Mouse (Mus musculus) erythroblast, embryonic 14.5 days (primary cell): ENCODE data around the gene Tulp2. TPM values are rescaled to one million over a fixed set of nuclear protein-coding genes. Genes with fewer than 3 reads are reported as not detected.
A peak's percentile ranks its signal among the peaks of the same experiment; 100 is the strongest.
"Not testable (repeated sequence)": the region's sequence is repeated elsewhere in the genome, so short reads cannot be mapped to it uniquely, and the experiment has no call there.

ENCODE experiments used
- H3K27me3 ChIP-seq: 2 replicates; pipeline ENCODE4 v1.6.1; 2012; ENCODE audit warnings: inconsistent platforms; ENCODE audit not compliant: control insufficient read depth
- H3K36me3 ChIP-seq: 2 replicates; pipeline ENCODE4 v1.6.1; 2012; ENCODE audit warnings: mild to moderate bottlenecking, inconsistent platforms; ENCODE audit not compliant: control insufficient read depth
- H3K4me1 ChIP-seq: 2 replicates; pipeline ENCODE4 v1.6.1; 2012; ENCODE audit warnings: inconsistent platforms; ENCODE audit not compliant: control insufficient read depth
- H3K4me3 ChIP-seq: replicated peaks from 2 replicates; pipeline ENCODE3; 2012; ENCODE audit warnings: moderate library complexity, mild to moderate bottlenecking, inconsistent platforms
- H3K9me3 ChIP-seq: 2 replicates; pipeline ENCODE4 v1.6.1; 2012; ENCODE audit warnings: low read length, inconsistent platforms, mixed read lengths; ENCODE audit not compliant: control insufficient read depth
- GATA1 ChIP-seq: IDR thresholded peaks from 2 replicates; pipeline ENCODE4 v1.6.1; 2012; ENCODE audit warnings: low read length, inconsistent platforms, mixed read lengths
- TAL1 ChIP-seq: IDR thresholded peaks from 3 replicates; pipeline ENCODE4 v1.6.1; 2012; ENCODE audit warnings: low read length, inconsistent platforms, mixed read lengths
- polyA plus RNA-seq: library from polyadenylated mRNA; stranded (reverse); fragments of >175 nt; gene quantifications from 2 replicates; pipeline ENCODE4 v1.2.3, GENCODE M21; 2012

Tulp2 gene
- polyA plus RNA-seq, 1 experiment, result 0.08 TPM

DNA sequence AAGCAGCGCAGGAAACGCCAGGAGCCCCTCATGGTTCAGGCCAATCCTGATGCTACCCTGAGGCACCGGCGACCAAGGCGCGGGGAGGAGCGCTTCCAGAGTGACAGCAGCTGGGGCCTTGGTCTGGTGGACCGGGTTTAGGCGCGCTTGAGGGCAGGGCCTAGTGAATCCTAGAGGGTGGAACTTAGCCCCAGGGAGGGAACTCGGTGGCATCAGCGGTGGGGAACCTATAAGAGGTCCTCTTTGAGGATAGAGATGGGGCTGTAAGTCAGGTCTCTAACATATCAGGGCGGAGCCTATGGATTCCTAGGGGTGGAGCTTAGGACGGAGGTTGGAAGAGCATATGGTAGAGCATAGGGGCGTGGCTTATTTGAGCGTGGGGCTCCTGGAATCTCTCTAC is 33.8 kb downstream of the Tulp2 start:
- Histone ChIP-seq H3K4me1 (peaks cover 66% of the 10 kb centered on the region), H3K27me3 (no peaks in the 10 kb centered on the region), H3K4me3 (peak overlapping the region; percentile 60), H3K9me3 (no peaks in the 10 kb centered on the region), H3K36me3 (peaks cover 17% of the 10 kb centered on the region)
- no peak for TF ChIP-seq TAL1
- no peak for TF ChIP-seq GATA1

GRCm38 (mm10) chr7:45516846-45517245 is 35.2 kb downstream of the Tulp2 start:
- Histone ChIP-seq H3K4me1 (peaks cover 75% of the 10 kb centered on the region), H3K36me3 (peaks cover 31% of the 10 kb centered on the region)
- not testable (repeated sequence) for H3K27me3 ChIP-seq, H3K4me3 ChIP-seq, H3K9me3 ChIP-seq

DNA sequence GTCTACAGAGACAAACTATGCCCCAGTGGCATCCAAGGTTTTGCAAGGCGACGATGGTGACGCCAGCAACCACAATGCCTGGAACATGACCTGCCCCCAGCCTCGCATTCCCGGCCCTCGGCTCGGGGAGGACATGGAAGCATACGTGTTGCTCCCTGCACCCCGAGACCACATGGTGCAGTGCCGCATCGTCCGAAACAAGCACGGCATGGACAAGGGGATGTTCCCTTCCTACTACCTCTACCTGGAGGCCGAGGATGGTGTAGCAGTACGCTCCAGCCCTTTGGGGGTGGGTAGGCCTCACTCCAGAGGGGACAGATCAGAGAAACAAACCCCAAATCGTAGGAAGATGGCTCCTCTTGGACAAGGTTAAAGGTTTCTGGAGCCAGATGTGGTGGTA is 36.9 kb downstream of the Tulp2 start:
- Histone ChIP-seq H3K27me3 (no peaks in the 10 kb centered on the region), H3K9me3 (peaks cover 2% of the 10 kb centered on the region; the same call in 1 of the 2 replicates), H3K4me1 (peaks cover 83% of the 10 kb centered on the region), H3K36me3 (peaks cover 49% of the 10 kb centered on the region), H3K4me3 (peak overlapping the region; percentile 44)
- TF ChIP-seq TAL1, result no peak
- no peak for TF ChIP-seq GATA1

DNA sequence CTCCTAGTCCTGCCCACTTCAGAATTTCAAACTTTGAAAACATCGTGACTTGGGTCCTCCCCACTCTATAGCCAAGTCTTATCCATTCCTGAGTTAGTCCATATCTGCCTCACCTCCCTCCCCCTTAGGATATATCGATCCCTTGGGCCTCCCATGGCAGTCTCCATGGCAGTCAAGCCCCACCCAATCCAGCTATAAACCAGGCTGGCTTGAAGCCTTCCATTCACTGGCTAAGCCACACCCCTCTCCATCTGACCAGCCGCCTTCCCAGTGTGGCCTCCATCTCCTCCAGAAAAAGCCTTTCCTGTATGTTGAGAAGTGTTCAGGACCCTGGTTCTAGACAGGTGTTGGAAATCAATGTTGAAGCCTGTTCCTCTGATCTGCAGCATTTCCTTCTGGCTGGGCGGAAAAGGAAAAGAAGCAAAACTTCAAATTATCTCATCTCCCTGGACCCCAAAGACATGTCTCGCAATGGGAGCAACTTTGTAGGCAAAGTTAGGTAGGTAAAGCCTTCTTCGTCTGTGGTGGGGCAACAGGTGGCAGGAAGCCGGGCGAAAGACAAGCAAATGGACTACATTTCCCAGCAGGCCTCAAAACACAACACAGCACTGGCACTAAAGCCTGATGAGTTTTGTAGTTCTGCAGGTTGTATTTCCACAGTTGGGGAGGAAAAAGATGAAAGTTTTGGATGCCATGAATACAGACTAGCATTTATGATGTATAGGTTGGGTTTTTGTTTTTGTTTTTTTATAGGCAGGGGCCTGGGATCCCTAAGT is 37.9 kb downstream of the Tulp2 start:
- Histone ChIP-seq H3K4me1 (peaks cover 74% of the 10 kb centered on the region), H3K27me3 (no peaks in the 10 kb centered on the region), H3K9me3 (peaks cover 4% of the 10 kb centered on the region), H3K4me3 (peak overlapping the region; percentile 44), H3K36me3 (peaks cover 58% of the 10 kb centered on the region)
- TF ChIP-seq GATA1, result no peak
- no peak for TF ChIP-seq TAL1

DNA sequence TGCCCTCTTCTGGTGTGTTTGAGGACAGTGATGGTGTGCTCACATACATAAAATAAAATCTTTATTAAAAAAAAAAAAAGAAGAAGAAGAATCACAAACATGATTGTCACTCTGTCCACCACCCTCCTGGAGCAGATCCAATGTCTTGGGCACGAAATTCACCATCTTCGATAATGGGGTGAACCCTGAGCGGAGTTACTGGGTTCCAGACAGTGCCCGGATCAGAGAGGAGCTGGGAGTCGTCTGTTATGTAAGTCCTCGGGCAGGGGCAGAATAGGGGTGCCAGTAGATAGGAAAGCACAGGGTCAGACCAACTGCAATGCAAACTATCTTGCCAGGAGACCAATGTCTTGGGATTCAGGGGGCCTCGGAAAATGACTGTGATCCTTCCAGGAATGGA is 38.9 kb downstream of the Tulp2 start:
- TF ChIP-seq GATA1 (no peak), TAL1 (no peak)
- Histone ChIP-seq H3K9me3 (peaks cover 4% of the 10 kb centered on the region), H3K4me1 (peaks cover 63% of the 10 kb centered on the region), H3K36me3 (peaks cover 69% of the 10 kb centered on the region), H3K27me3 (no peaks in the 10 kb centered on the region), H3K4me3 (peak overlapping the region; percentile 87)

GRCm38 (mm10) chr7:45521728-45522184 is 40.1 kb downstream of the Tulp2 start:
- H3K4me3 ChIP-seq, result peak overlapping the region; percentile 87
- H3K27me3 ChIP-seq, result no peaks in the 10 kb centered on the region
- peaks cover 53% of the 10 kb centered on the region for H3K4me1 ChIP-seq
- peaks cover 4% of the 10 kb centered on the region for H3K9me3 ChIP-seq
- TF ChIP-seq TAL1 (no peak), GATA1 (no peak)
- H3K36me3 ChIP-seq, result peaks cover 72% of the 10 kb centered on the region

DNA sequence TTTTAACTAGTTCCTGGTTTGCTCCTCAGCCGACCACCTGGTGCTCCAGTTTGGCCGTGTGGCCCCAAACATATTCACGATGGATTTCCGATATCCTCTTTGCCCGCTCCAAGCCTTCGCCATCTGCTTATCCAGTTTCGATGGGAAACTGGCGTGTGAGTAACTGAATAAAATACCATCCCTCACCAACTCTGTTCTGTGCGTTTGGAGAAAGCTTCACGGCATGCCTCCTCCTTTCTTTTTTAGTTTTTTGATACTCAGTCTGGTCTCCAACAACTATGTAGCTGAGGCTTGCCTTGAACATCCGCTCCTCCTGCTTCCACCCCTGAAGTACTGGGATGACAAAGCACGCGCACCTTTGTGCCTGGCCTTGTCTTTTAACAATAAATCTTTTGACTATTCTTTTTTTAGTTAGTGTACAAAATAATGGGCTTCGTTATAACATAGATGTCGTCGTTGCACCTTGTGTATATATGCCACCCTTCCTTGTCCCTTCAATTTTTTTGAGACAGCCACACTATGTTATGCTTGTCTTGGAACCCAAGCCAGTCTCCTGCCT is 40.6 kb downstream of the Tulp2 start:
- Histone ChIP-seq H3K4me1 (peaks cover 56% of the 10 kb centered on the region), H3K9me3 (peaks cover 4% of the 10 kb centered on the region), H3K4me3 (peak overlapping the region; percentile 87), H3K36me3 (peaks cover 72% of the 10 kb centered on the region), H3K27me3 (no peaks in the 10 kb centered on the region)
- no peak for TF ChIP-seq TAL1
- TF ChIP-seq GATA1, result no peak

- Histone ChIP-seq H3K9me3 (peaks cover 4% of the 10 kb centered on the region), H3K4me3 (peak overlapping the region; percentile 87), H3K4me1 (peaks cover 53% of the 10 kb centered on the region), H3K27me3 (0 out of 2 replicates have a peak, but pooled peaks cover 2% of the 10 kb centered on the region), H3K36me3 (peaks cover 72% of the 10 kb centered on the region)
- TF ChIP-seq GATA1, result no peak
- TF ChIP-seq TAL1, result no peak
These were observed 41.4 kb downstream of the Tulp2 start for GRCm38 (mm10) chr7:45522957-45523676.

DNA sequence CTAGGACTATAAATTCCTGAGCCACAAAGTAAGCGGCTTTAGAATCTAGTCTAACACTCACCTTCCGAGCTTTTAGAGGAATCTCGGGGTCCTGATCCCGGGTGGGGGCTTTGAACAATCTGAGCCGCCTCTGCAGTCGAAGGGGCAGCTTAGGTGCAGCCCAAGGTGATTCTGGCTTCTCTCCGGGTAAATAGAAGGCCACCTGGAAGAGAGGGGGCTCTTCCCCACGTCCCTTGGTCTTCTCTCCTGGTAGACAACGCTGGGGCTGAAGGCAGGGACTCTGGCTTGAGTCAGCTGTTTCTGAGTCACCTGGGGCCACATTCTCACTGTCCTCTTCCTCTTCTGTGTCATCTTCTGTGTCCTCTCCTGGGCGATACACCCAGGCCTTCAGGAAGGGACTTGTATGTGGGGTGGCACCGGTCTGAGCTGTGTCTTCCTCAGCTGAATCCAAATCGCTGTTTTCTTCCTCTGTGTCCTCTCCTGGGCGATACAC is 42.0 kb downstream of the Tulp2 start:
- peaks cover 48% of the 10 kb centered on the region for H3K4me1 ChIP-seq
- no peak for TF ChIP-seq TAL1
- no peak for TF ChIP-seq GATA1

More for the DNA sequence above, 42.0 kb downstream of the Tulp2 start:
- peaks cover 4% of the 10 kb centered on the region for H3K9me3 ChIP-seq
- peaks cover 69% of the 10 kb centered on the region for H3K36me3 ChIP-seq
- peak overlapping the region; percentile 87 for H3K4me3 ChIP-seq
- peaks cover 3% of the 10 kb centered on the region for H3K27me3 ChIP-seq
